Mouse (Mus musculus): ENCODE data around the gene Sik1. TPM values are rescaled to one million over a fixed set of nuclear protein-coding genes. Genes with fewer than 3 reads are reported as not detected.

Gene Sik1
- total and polyA plus RNA-seq, 3 experiments: 17.1 to 56.9 (median 36.7) TPM

- DNase-seq (ENCODE audit: extremely low read depth): no peak
- H3K27ac ChIP-seq (ENCODE audit: insufficient read depth, low read depth): peak overlapping the region; percentile 98
- no peaks in the 10 kb centered on the region for H3K9me3 ChIP-seq (replicated peaks; ENCODE audit: low read length)
- no peaks in the 10 kb centered on the region for H3K27me3 ChIP-seq (replicated peaks)
- no peaks in the 10 kb centered on the region for H3K79me2 ChIP-seq (replicated peaks; ENCODE audit: control insufficient read depth, extremely low read depth, insufficient read depth, poor library complexity, severe bottlenecking)
- peak overlapping the region; percentile 64; the same call in 1 of the 2 replicates for H3K9ac ChIP-seq (ENCODE audit: insufficient read depth, low read depth)
- H3K4me1 ChIP-seq (ENCODE audit: control insufficient read depth in 1 of 2, insufficient read depth in 2 of 2): peaks cover 62 to 74% of the 10 kb centered on the region in 2 experiments
- dilution Hi-C loops (cut with MboI; ENCODE audit: extremely low pct_ligation_motif_present, extremely low pct_unique_long_range_greater_than_20kb, low sequenced_read_pairs): no loop called here
- peak overlapping the region; percentile 42 for H3K4me2 ChIP-seq (ENCODE audit: insufficient read depth, low read depth, poor library complexity, severe bottlenecking)
- peak overlapping the region in 2 of 3 experiments; percentile 21 to 67 for H3K4me3 ChIP-seq (replicated peaks in 1 of 3; ENCODE audit: low read depth in 2 of 3, low read length in 2 of 3, poor library complexity in 1 of 3)
- in situ Hi-C loops (cut with MboI; ENCODE audit: low pct_ligation_motif_present, low pct_unique_long_range_greater_than_20kb, low sequenced_read_pairs): loop anchor here (5.0 kb wide), 1 partner anchor 149 kb away; no protein-coding TSS in a partner anchor
- peaks cover 0 to 3% of the 10 kb centered on the region in 2 experiments for H3K36me3 ChIP-seq (replicated peaks in 1 of 2; ENCODE audit: control insufficient read depth in 1 of 2, insufficient read depth in 1 of 2, low read length in 1 of 2)
- peak; percentile 69; the same call in 1 of the 2 replicates for TF ChIP-seq EP300 (IDR thresholded peaks at IDR 0.05; ENCODE audit: low read length)
- 0 out of 2 replicates have a peak, but pooled peaks have one; percentile 18 for TF ChIP-seq JUND (conservative IDR thresholded peaks at IDR 0.05; ENCODE audit: low read depth, low read length)
- TF ChIP-seq MYC (IDR thresholded peaks at IDR 0.05; ENCODE audit: low read depth, low read length): peak; percentile 61; the same call in 1 of the 2 replicates
- TF ChIP-seq TCF12 (IDR thresholded peaks at IDR 0.05; ENCODE audit: low read depth, low read length): peak; percentile 86
- peak; percentile 66 for TF ChIP-seq CHD1 (IDR thresholded peaks at IDR 0.05; ENCODE audit: low read depth, low read length)
- TF ChIP-seq JUN (IDR thresholded peaks at IDR 0.05; ENCODE audit: insufficient read depth, low read depth, low read length): no peak
- no peak for TF ChIP-seq KAT2A (IDR thresholded peaks at IDR 0.05; ENCODE audit: insufficient replicate concordance, low read length)
- TF ChIP-seq ELF1 (IDR thresholded peaks at IDR 0.05; ENCODE audit: low read depth, low read length): peak; percentile 34; the same call in 1 of the 2 replicates
- peak; percentile 44; the same call in 1 of the 2 replicates for TF ChIP-seq MEF2A (IDR thresholded peaks at IDR 0.05; ENCODE audit: borderline replicate concordance, low read depth, low read length)
- TF ChIP-seq UBTF (IDR thresholded peaks at IDR 0.05; ENCODE audit: low read depth, low read length): no peak
- TF ChIP-seq MXI1 (IDR thresholded peaks at IDR 0.05; ENCODE audit: low read depth, low read length): peak; percentile 71
- no peak; the same call in 1 of the 2 replicates for TF ChIP-seq RAD21 (IDR thresholded peaks at IDR 0.05; ENCODE audit: low read depth, low read length)
- TF ChIP-seq IRF4 (IDR thresholded peaks at IDR 0.05; ENCODE audit: low read depth, low read length): peak; percentile 54; the same call in 1 of the 2 replicates
- peak; percentile 87 for TF ChIP-seq CHD2 (IDR thresholded peaks at IDR 0.05; ENCODE audit: low read length)
- TF ChIP-seq CTCF (conservative IDR thresholded peaks at IDR 0.05 in 1 of 2, IDR thresholded peaks at IDR 0.05 in 1 of 2; ENCODE audit: low read depth in 2 of 2, low read length in 2 of 2): 0 out of 4 replicates have a peak, but pooled peaks of 1 of the 2 experiments have one; percentile 2
- peak; percentile 41 for TF ChIP-seq ETS1 (conservative IDR thresholded peaks at IDR 0.05; ENCODE audit: low read depth, low read length)
- no peak for TF ChIP-seq NELFE (IDR thresholded peaks at IDR 0.05; ENCODE audit: low read depth, low read length)
- peak; percentile 73 for TF ChIP-seq BHLHE40 (IDR thresholded peaks at IDR 0.05; ENCODE audit: low read depth, low read length)
- peak; percentile 76 for TF ChIP-seq SIN3A (IDR thresholded peaks at IDR 0.05; ENCODE audit: low read length)
- TF ChIP-seq ZC3H11A (IDR thresholded peaks at IDR 0.05; ENCODE audit: low read depth, low read length): no peak
- peak; percentile 76 for TF ChIP-seq MAX (IDR thresholded peaks at IDR 0.05; ENCODE audit: low read length)
- TF ChIP-seq SMC3 (IDR thresholded peaks at IDR 0.05; ENCODE audit: low read depth, low read length): no peak; the same call in 1 of the 2 replicates
- peak; percentile 49; the same call in 1 of the 2 replicates for TF ChIP-seq POLR2A (IDR thresholded peaks at IDR 0.05; ENCODE audit: low read depth, low read length)
- TF ChIP-seq ZMIZ1 (IDR thresholded peaks at IDR 0.05; ENCODE audit: low read depth, low read length): peak; percentile 71
- no peak for TF ChIP-seq MAFK (IDR thresholded peaks at IDR 0.05; ENCODE audit: insufficient replicate concordance, low read length)
- TF ChIP-seq MAZ (IDR thresholded peaks at IDR 0.05; ENCODE audit: low read depth, low read length): peak; percentile 93
- TF ChIP-seq ZNF384 (IDR thresholded peaks at IDR 0.05; ENCODE audit: low read depth, low read length): no peak
- no peak for TF ChIP-seq POLR2AphosphoS2 (IDR thresholded peaks at IDR 0.05; ENCODE audit: low read depth, low read length)
- TF ChIP-seq HCFC1 (IDR thresholded peaks at IDR 0.05; ENCODE audit: low read depth, low read length): no peak
- peak; percentile 54 for TF ChIP-seq RCOR1 (conservative IDR thresholded peaks at IDR 0.05; ENCODE audit: low read depth, low read length)
- TF ChIP-seq NRF1 (IDR thresholded peaks at IDR 0.05; ENCODE audit: low read depth, low read length): 0 out of 2 replicates have a peak, but pooled peaks have one; percentile 20
Measured at GRCm38 (mm10) chr17:31873185-31873870, 17.7 kb upstream of the Sik1 start.

Measured in CH12.LX (cell line).